Mouse (Mus musculus): Measurements from ENCODE around the gene Gfod2.

Gfod2 gene

GRCm38 (mm10) chr8:105704146-105704812, 54.2 kb downstream of the Gfod2 start:
- DNase-seq (ENCODE audit: low read depth, low spot score): no peak

GRCm38 (mm10) chr8:105702731-105703415, 55.6 kb downstream of the Gfod2 start:
- no peak for DNase-seq (ENCODE audit: low read depth, low spot score)

GRCm38 (mm10) chr8:105702001-105702401, 56.5 kb downstream of the Gfod2 start:
- peak; percentile 2 for DNase-seq (ENCODE audit: low read depth, low spot score)

GRCm38 (mm10) chr8:105700966-105701824, 57.3 kb downstream of the Gfod2 start, which contains the start of the genes Acd and Pard6a:
TSS of gene Acd (minus strand) at chr8:105701102.
TSS of gene Pard6a (plus strand) at chr8:105701148.
- peak; percentile 95 for DNase-seq (ENCODE audit: low read depth, low spot score)

- DNase-seq (ENCODE audit: low read depth, low spot score): no peak
These were observed 57.9 kb downstream of the Gfod2 start for GRCm38 (mm10) chr8:105700566-105700965.

- DNase-seq (ENCODE audit: low read depth, low spot score): no peak
These were observed 58.8 kb downstream of the Gfod2 start for GRCm38 (mm10) chr8:105699488-105700215.

GRCm38 (mm10) chr8:105698734-105699133, 59.7 kb downstream of the Gfod2 start:
- DNase-seq (ENCODE audit: low read depth, low spot score): no peak

- DNase-seq (ENCODE audit: low read depth, low spot score): no peak
These were observed 61.2 kb downstream of the Gfod2 start for GRCm38 (mm10) chr8:105697196-105697780.

- no peak for DNase-seq (ENCODE audit: low read depth, low spot score)
These were observed 63.2 kb downstream of the Gfod2 start for GRCm38 (mm10) chr8:105695080-105695780.

GRCm38 (mm10) chr8:105694051-105694799, 64.2 kb downstream of the Gfod2 start:
- DNase-seq (ENCODE audit: low read depth, low spot score): no peak

GRCm38 (mm10) chr8:105693648-105694047, 64.8 kb downstream of the Gfod2 start:
- peak; percentile 56 for DNase-seq (ENCODE audit: low read depth, low spot score)

GRCm38 (mm10) chr8:105692449-105693182, 65.8 kb downstream of the Gfod2 start:
- DNase-seq (ENCODE audit: low read depth, low spot score): no peak

GRCm38 (mm10) chr8:105690978-105691377, 67.5 kb downstream of the Gfod2 start:
- DNase-seq (ENCODE audit: low read depth, low spot score): no peak

GRCm38 (mm10) chr8:105689983-105690360, 68.5 kb downstream of the Gfod2 start:
- no peak for DNase-seq (ENCODE audit: low read depth, low spot score)

- no peak for DNase-seq (ENCODE audit: low read depth, low spot score)
These were observed 69.0 kb downstream of the Gfod2 start for GRCm38 (mm10) chr8:105689256-105689982.

GRCm38 (mm10) chr8:105688242-105688752, 70.2 kb downstream of the Gfod2 start:
- no peak for DNase-seq (ENCODE audit: low read depth, low spot score)

GRCm38 (mm10) chr8:105687512-105687911, 71.0 kb downstream of the Gfod2 start:
- no peak for DNase-seq (ENCODE audit: low read depth, low spot score)

GRCm38 (mm10) chr8:105686551-105686950, 71.9 kb downstream of the Gfod2 start:
- no peak for DNase-seq (ENCODE audit: low read depth, low spot score)
